Mouse (Mus musculus): ENCODE measurements around the gene Platr25. TPM values are rescaled to one million over a fixed set of nuclear protein-coding genes. Genes with fewer than 3 reads are reported as not detected.
"Not testable (repeated sequence)": the region's sequence is repeated elsewhere in the genome, so short reads cannot be mapped to it uniquely, and the experiment has no call there.

Gene Platr25
- 3.0 and 3.7 TPM in 2 replicates for polyA plus RNA-seq (2012; ENCODE audit: insufficient read depth, insufficient read length, missing spikeins)

DNA sequence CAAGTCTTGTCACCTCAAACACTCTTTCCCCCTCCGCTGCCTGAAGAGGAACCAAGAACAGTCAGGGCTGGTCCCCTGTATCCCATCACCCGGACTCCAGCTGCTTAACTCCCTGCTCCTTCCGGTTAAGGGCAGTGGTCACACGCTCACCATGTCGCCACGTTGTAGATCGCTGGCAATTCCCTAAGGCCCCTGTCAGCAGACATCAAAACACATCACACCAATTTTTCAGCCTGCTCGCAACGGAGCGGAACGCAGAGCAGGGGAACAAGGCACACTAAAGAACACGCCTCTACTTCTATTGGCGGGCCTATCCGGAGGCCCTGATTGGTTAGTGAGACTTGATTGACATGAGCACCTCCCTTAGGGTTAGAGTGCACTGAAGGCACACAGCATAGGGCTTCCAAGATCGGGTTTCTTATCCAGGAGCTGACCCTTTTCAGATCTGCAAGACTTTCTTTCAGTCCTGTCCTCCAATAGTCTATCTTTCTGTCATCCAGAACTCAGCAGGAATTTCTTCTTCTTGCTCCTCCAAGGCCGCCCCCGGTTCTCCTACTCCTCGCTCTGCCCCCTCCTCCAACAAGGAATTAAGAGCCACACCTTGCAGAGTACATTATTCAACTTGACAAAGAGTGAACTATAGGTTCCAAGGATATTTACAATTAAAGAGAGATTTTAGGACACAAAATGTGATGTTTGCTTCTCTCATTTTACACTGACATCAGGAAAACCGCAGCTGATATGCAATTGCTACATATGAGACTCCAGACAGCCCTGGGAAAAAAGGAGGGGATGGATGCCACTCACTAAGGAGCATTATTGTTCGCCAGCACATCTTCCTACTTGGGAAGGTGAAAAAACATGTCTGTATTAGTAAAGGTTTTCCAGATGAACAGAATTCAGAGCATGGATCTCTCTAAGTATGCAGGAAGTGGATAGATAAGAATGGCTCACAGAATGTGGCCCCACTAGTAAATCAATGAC, at the start of gene Platr25:
Gene Platr25, minus strand, starts transcription at position 278 of the 984 bp plus-strand sequence.
- H3K27ac ChIP-seq (replicated peaks; ENCODE audit: low read depth, low read length); H3K4me1 ChIP-seq (ENCODE audit: control insufficient read depth, insufficient read depth, insufficient read length, low read length): not testable (repeated sequence)
- peak within 1 kb of the TSS; percentile 66 for H3K4me3 ChIP-seq (ENCODE audit: insufficient read depth, low read depth, low read length)

DNA sequence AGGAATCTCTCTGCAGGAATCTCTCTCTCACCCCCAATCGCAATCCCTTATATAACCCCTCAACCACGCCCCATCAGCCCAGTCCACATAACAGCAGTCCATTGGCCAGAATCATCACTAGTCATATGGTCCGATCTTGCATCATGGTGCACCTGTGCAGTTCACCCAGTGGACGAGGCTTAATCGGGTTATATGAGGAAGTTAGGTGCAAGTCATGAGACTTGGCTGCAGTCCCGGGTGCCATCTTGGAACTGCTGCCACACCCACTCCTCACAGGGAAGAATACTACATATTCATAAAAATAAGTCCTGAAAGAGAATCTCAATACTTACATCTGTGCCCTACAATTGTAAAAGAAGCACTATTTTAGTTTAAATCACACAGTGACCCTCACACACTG, 47.5 kb upstream of the Platr25 start:
- not testable (repeated sequence) for H3K4me3 ChIP-seq (ENCODE audit: insufficient read depth, low read depth, low read length); H3K4me1 ChIP-seq (ENCODE audit: control insufficient read depth, insufficient read depth, insufficient read length, low read length); H3K27ac ChIP-seq (replicated peaks; ENCODE audit: low read depth, low read length)

DNA sequence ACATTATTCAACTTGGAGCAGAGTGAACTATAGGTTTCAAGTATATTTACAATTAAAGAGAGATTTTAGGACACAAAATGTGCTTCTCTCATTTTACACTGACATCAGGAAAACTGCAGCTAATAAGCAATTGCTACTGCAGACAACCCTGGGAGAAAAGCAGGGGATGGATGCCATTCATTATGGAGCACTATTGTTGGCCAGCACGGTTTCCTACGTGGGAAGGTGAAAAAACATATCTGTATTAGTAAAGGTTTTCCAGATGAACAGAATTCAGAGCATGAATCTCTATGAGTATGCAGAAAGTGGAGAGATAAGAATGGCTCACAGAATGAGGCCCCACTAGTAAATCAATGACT, 25.6 kb upstream of the Platr25 start:
- not testable (repeated sequence) for H3K27ac ChIP-seq (replicated peaks; ENCODE audit: low read depth, low read length); H3K4me1 ChIP-seq (ENCODE audit: control insufficient read depth, insufficient read depth, insufficient read length, low read length)
- H3K4me3 ChIP-seq (ENCODE audit: insufficient read depth, low read depth, low read length), result peak overlapping the region; percentile 64

DNA sequence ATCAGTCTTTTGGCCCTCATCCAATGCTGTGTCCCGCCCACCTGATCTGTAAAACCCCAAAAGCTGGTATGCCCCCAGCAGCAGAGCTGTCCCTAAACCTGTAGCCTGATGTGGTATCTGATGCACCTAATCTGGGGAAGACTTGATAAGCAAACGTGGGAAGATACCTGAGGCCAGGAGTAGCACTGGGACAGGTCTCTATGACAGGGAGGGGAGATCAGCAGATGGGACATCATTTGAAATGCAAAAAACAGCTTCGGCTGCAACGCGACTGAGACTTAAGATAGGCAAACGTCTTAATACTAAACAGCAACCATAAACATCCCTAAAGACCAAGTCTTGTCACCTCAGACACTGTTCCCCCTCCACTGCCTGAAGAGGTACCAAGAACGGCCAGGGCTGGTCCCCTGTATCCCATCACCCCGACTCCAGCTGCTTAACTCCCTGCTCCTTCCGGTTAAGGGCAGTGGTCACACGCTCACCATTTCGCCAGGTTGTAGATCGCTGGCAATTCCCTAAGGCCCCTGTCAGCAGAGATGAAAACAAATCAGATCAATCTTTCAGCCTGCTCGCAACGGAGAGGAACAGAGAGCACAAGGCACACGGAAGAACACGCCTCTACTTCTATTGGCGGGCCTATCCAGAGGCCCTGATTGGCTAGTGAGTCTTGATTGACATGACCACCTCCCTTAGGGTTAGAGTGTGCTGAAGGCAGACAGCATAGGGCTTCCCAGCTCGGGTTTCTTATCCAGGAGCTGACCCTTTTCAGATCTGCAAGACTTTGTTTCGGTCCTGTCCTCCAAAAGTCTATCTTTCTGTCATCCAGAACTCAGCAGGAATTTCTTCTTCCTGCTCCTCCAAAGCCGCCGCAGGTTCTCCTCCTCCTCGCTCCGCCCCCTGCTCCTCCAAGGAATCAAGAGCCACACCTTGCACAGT, 25.0 kb upstream of the Platr25 start, which contains the start of gene Gm5141:
Gene Gm5141, minus strand, starts transcription at position 610 of the 936 bp plus-strand sequence.
- H3K4me3 ChIP-seq (ENCODE audit: insufficient read depth, low read depth, low read length), result peak within 1 kb of the TSS; percentile 64
- not testable (repeated sequence) for H3K4me1 ChIP-seq (ENCODE audit: control insufficient read depth, insufficient read depth, insufficient read length, low read length); H3K27ac ChIP-seq (replicated peaks; ENCODE audit: low read depth, low read length)

DNA sequence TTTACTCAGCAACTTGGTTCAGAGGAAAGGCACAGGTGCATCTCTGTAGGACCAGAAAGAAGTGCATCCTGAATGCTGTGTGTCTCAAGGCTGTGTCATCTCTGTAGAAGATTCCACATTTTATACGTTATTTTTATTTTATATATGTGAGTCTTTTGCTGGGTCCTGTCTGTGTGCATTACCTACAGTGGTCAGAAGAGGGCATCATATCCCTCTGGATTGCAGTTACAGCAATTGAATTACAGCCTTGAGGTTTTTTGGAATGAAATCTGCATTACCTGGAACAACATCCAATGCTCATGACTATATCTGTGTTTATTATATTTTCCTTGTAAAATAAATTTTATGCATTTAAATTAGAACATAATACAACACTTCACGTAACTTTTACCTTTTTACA, 3.3 kb upstream of the Platr25 start:
- not testable (repeated sequence) for H3K27ac ChIP-seq (replicated peaks; ENCODE audit: low read depth, low read length); H3K4me1 ChIP-seq (ENCODE audit: control insufficient read depth, insufficient read depth, insufficient read length, low read length); H3K4me3 ChIP-seq (ENCODE audit: insufficient read depth, low read depth, low read length)

DNA sequence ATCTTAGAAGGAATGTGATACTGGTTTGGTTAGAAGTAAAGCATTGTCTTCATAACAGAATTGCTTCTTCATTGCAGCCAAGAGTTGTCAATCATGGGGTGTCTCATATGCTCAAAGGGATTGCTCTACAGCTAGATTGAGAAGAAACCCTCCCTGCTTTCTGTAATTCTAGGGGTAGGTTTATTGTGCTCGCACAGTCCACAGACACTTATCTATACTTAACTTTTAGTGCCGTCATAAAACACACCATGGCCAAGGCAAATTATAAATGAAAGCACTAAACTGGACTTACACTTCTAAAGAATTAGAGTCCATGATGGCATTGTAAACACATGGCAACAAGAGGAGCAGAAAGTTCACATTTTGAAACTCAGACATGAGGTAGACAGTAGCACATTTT, 27.2 kb downstream of the Platr25 start:
- H3K27ac ChIP-seq (replicated peaks; ENCODE audit: low read depth, low read length), result no peak overlapping the region
- H3K4me1 ChIP-seq (ENCODE audit: control insufficient read depth, insufficient read depth, insufficient read length, low read length), result no peaks in the 10 kb centered on the region

DNA sequence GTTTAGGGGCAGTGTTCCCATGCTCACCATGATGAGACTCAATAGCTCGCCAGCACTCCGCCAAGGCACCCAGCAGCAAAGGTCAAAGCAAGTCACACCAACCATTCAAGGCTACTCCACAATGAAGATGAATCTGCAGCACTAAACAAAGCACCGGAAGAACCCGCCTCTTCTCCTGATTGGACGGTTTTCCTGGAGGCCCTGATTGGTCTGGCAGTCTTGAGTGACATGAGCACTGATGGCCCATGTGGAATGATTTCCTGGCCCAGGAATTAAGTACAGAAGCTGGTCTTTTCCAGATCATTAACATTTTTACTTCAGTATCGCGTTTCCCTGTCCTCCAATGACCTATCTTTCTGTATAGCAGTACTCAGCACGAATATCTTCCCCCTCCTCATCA, 47.9 kb downstream of the Platr25 start:
- H3K27ac ChIP-seq (replicated peaks; ENCODE audit: low read depth, low read length); H3K4me1 ChIP-seq (ENCODE audit: control insufficient read depth, insufficient read depth, insufficient read length, low read length); H3K4me3 ChIP-seq (ENCODE audit: insufficient read depth, low read depth, low read length): not testable (repeated sequence)

More for the DNA sequence above, 27.2 kb downstream of the Platr25 start:
- H3K4me3 ChIP-seq (ENCODE audit: insufficient read depth, low read depth, low read length), result no peak overlapping the region

DNA sequence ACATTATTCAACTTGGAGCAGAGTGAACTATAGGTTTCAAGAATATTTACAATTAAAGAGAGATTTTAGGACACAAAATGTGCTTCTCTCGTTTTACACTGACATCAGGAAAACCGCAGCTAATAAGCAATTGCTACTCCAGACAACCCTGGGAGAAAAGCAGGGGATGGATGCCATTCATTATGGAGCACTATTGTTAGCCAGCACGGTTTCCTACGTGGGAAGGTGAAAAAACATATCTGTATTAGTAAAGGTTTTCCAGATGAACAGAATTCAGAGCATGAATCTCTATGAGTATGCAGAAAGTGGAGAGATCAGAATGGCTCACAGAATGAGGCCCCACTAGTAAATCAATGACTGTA, 75.2 kb downstream of the Platr25 start:
- not testable (repeated sequence) for H3K4me1 ChIP-seq (ENCODE audit: control insufficient read depth, insufficient read depth, insufficient read length, low read length); H3K27ac ChIP-seq (replicated peaks; ENCODE audit: low read depth, low read length)
- H3K4me3 ChIP-seq (ENCODE audit: insufficient read depth, low read depth, low read length), result peak overlapping the region; percentile 72; the same call in 1 of the 2 replicates

DNA sequence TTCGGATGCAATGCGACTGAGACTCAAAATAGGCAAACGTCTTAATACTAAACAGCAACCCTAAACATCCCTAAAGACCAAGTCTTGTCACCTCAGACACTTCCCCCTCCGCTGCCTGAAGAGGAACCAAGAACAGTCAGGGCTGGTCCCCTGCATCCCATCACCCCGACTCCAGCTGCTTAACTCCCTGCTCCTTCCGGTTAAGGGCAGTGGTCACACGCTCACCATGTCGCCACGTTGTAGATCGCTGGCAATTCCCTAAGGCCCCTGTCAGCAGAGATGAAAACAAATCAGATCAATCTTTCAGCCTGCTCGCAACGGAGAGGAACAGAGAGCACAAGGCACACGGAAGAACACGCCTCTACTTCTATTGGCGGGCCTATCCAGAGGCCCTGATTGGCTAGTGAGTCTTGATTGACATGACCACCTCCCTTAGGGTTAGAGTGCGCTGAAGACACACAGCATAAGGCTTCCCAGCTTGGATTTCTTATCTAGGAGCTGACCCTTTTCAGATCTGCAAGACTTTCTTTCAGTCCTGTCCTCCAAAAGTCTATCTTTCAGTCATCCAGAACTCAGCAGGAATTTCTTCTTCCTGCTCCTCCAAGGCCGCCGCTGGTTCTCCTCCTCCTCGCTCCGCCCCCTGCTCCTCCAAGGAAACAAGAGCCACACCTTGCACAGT, 75.8 kb downstream of the Platr25 start:
- not testable (repeated sequence) for H3K27ac ChIP-seq (replicated peaks; ENCODE audit: low read depth, low read length); H3K4me1 ChIP-seq (ENCODE audit: control insufficient read depth, insufficient read depth, insufficient read length, low read length)
- peak overlapping the region; percentile 72 for H3K4me3 ChIP-seq (ENCODE audit: insufficient read depth, low read depth, low read length)

DNA sequence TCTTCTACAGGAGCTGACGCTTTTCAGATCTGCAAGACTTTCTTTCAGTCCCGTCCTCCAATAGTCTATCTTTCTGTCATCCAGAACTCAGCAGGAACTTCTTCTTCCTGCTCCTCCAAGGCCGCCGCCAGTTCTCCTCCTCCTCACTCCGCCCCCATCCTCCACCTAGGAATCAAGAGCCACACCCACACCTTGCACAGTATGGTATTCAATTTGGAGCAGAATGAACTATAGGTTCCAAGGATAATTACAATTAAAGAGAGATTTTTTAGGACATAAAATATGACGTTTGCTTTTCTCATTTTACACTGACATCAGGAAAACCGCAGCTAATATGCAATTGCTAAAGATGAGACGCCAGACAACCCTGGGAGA, 107.2 kb downstream of the Platr25 start:
- Histone ChIP-seq H3K4me3 (ENCODE audit: insufficient read depth, low read depth, low read length) (peak overlapping the region; percentile 74), H3K4me1 (ENCODE audit: control insufficient read depth, insufficient read depth, insufficient read length, low read length) (no peaks in the 10 kb centered on the region), H3K27ac (replicated peaks; ENCODE audit: low read depth, low read length) (no peak overlapping the region)

DNA sequence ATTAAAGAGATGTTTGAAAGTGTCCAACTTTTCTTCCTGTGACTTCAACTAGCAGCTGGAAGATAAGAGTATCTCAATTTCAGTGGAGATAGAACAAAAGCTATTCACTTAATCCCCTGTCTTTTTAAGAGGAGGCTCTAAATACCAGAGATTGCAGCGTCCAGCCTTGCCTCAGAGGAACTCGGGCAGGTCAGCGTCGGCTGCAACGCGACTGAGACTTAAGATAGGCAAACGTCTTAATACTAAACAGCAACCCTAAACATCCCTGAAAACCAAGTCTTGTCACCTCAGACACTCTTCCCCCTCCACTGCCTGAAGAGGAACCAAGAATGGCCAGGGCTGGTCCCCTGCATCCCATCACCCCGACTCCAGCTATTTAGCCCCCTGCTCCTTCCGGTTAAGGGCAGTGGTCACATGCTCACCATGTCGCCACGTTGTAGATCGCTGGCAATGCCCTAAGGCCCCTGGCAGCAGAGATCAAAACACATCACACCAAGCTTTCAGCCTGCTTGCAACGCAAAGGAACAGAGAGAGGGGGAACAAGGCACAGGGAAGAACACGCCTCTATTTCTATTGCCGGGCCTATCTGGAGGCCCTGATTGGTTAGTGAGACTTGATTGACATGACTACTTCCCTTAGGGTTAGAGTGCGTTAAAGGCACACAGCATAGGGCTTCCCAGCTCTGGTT, 107.7 kb downstream of the Platr25 start:
- H3K4me1 ChIP-seq (ENCODE audit: control insufficient read depth, insufficient read depth, insufficient read length, low read length); H3K27ac ChIP-seq (replicated peaks; ENCODE audit: low read depth, low read length): not testable (repeated sequence)
- H3K4me3 ChIP-seq (ENCODE audit: insufficient read depth, low read depth, low read length), result peak overlapping the region; percentile 74

DNA sequence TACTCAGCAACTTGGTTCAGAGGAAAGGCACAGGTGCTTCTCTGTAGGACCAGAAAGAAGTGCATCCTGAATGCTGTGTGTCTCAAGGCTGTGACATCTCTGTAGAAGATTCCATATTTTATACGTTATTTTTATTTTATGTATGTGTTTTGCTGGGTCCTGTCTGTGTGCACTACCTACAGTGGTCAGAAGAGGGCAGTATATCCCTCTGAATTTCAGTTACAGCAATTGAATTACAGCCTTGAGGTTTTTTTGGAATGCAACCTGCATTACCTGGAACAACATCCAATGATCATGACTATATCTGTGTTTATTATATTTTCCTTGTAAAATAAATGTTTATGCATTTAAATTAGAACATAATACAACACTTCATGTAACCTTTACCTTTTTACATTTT, 133.4 kb downstream of the Platr25 start:
- H3K27ac ChIP-seq (replicated peaks; ENCODE audit: low read depth, low read length); H3K4me3 ChIP-seq (ENCODE audit: insufficient read depth, low read depth, low read length); H3K4me1 ChIP-seq (ENCODE audit: control insufficient read depth, insufficient read depth, insufficient read length, low read length): not testable (repeated sequence)

DNA sequence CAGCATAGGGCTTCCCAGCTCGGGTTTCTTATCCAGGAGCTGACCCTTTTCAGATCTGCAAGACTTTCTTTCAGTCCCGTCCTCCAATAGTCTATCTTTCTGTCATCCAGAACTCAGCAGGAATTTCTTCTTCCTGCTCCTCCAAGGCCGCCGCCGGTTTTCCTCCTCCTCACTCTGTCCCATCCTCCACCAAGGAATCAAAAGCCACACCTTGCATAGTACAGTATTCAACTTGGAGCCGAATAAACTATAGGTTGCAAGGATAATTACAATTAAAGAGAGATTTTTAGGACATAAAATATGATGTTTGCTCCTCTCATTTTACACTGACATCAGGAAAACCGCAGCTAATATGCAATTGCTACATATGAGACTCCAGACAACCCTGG, 136.2 kb downstream of the Platr25 start:
- not testable (repeated sequence) for H3K27ac ChIP-seq (replicated peaks; ENCODE audit: low read depth, low read length); H3K4me1 ChIP-seq (ENCODE audit: control insufficient read depth, insufficient read depth, insufficient read length, low read length)
- peak overlapping the region; percentile 80 for H3K4me3 ChIP-seq (ENCODE audit: insufficient read depth, low read depth, low read length)

DNA sequence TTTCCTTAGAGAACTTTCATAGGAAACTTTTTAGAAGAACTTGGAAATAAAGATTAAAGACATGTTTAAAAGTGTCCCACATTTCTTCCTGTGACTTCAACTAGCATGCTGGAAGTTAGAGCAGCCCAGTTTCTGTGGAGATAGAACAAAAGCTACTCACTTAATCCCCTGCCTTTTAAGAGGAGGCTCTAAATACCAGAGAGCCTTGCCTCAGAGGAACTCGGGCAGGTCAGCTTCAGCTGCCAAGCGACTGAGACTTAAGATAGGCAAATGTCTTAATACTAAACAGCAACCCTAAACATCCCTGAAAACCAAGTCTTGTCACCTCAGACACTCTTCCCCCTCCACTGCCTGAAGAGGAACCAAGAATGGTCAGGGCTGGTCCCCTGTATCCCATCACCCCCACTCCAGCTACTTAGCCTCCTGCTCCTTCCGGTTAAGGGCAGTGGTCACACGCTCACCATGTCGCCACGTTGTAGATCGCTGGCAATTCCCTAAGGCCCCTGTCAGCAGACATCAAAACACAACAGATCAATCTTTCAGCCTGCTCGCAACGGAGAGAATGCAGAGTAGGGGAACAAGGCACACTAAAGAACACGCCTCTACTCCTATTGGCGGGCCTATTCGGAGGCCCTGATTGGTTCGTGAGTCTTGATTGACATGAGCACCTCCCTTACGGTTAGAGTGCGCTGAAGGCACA, 136.8 kb downstream of the Platr25 start, which contains the start of gene 6720489N17Rik:
Gene 6720489N17Rik, minus strand, starts transcription at position 606 of the 700 bp plus-strand sequence.
- H3K4me3 ChIP-seq (ENCODE audit: insufficient read depth, low read depth, low read length), result peak within 1 kb of the TSS; percentile 80
- H3K4me1 ChIP-seq (ENCODE audit: control insufficient read depth, insufficient read depth, insufficient read length, low read length); H3K27ac ChIP-seq (replicated peaks; ENCODE audit: low read depth, low read length): not testable (repeated sequence)
